Mouse (Mus musculus): ENCODE data around the gene Entpd7. TPM values are rescaled to one million over a fixed set of nuclear protein-coding genes. Genes with fewer than 3 reads are reported as not detected.

Gene Entpd7
- polyA plus RNA-seq, 1 experiment from 2014 or later: 8.1 TPM

DNA sequence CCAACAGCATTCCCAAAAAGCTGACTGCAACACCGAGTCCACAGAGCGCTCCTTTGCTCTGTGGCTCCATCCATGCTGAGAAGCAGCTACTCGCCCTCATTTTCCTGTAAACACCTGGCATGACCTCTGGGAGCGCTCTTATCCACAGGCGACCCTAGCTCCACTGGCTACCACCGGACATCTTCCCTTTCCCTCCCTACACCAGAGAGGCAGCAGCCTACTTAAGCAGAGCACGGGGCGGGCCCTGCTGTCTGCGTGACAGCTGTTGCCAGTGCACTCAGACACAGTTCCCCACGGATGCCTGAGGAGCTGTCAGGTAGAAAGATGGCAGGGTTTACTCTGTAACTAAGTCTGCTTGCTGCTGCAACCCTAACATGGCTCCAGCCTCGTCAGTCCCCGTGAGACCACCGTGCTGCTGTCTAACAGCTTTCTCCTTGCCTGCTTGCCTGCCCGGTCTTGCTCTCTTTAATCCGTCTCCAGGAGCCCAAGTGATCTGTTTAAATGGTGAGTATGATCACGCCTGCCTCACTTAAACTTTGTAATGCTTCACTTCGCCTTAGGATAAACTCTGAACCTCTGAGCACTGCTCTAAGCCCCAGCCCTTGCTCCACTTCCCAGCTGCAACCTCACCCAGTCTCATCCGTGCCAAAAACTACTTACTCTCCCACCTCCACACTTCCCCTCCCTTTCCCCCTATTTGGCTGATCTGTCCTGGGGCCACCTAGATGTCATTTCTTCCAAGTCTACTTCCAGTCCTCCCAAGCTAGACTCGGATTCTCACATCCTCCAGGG, 27.1 kb upstream of the Entpd7 start:
- DNase-seq (ENCODE audit: low spot score): peak; percentile 45

DNA sequence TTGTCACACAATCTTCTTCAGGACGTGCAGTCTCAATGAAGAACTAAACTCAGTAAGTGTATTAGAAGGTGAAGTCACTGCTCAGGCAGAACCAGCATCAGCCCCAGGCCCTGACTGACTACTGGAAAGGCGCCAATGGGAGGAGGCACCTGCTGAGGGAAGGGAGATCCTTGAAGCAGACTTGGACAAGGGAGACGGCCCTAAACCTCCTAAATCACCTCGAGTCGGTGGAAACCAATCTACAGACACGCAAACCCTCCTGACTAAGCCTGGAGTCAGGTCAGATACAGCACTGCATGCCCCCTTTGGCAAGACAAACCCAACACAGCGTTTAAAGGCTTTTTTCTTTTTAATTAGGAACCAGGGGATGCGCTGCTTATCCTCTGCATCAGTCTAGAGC, 26.0 kb upstream of the Entpd7 start:
- Histone ChIP-seq H3K36me3 (ENCODE audit: control insufficient read depth, insufficient read depth, low read length) (peaks cover 8% of the 10 kb centered on the region; the same call in 1 of the 2 replicates), H3K4me3 (ENCODE audit: low read depth, low read length) (no peak overlapping the region), H3K27ac (replicated peaks) (no peak overlapping the region), H3K4me2 (replicated peaks; ENCODE audit: low read depth) (no peak overlapping the region), H3K27me3 (ENCODE audit: control insufficient read depth, insufficient read depth, low read length) (no peaks in the 10 kb centered on the region), H3K9me3 (ENCODE audit: control insufficient read depth, low read length) (no peaks in the 10 kb centered on the region), H3K4me1 (replicated peaks; ENCODE audit: control insufficient read depth, insufficient read depth) (no peaks in the 10 kb centered on the region), H3K9ac (ENCODE audit: low read length) (no peak overlapping the region)
- TF ChIP-seq EP300 (optimal IDR thresholded peaks at IDR 0.05): no peak
- no peak for ATAC-seq (ENCODE audit: low FRiP score, low TSS enrichment)
- DNase-seq (ENCODE audit: low spot score): no peak
- 70% methylated on average over 8 of the region's 8 CpGs for WGBS

More for the DNA sequence above, 27.1 kb upstream of the Entpd7 start:
- H3K27ac ChIP-seq (replicated peaks): no peak overlapping the region
- peak; percentile 23; the same call in 1 of the 2 replicates for ATAC-seq (ENCODE audit: low FRiP score, low TSS enrichment)
- no peak overlapping the region for H3K9ac ChIP-seq (ENCODE audit: low read length)
- H3K27me3 ChIP-seq (ENCODE audit: control insufficient read depth, insufficient read depth, low read length): no peaks in the 10 kb centered on the region
- WGBS: 34% methylated on average over 19 of the region's 19 CpGs
- no peak overlapping the region for H3K4me3 ChIP-seq (ENCODE audit: low read depth, low read length)
- no peak for TF ChIP-seq EP300 (optimal IDR thresholded peaks at IDR 0.05)
- TF ChIP-seq CTCF (IDR thresholded peaks at IDR 0.05; ENCODE audit: low read depth): peak; percentile 57
- H3K4me1 ChIP-seq (replicated peaks; ENCODE audit: control insufficient read depth, insufficient read depth): no peaks in the 10 kb centered on the region
- H3K36me3 ChIP-seq (ENCODE audit: control insufficient read depth, insufficient read depth, low read length): peaks cover 8% of the 10 kb centered on the region; the same call in 1 of the 2 replicates
- H3K9me3 ChIP-seq (ENCODE audit: control insufficient read depth, low read length): no peaks in the 10 kb centered on the region
- H3K4me2 ChIP-seq (replicated peaks; ENCODE audit: low read depth): no peak overlapping the region

DNA sequence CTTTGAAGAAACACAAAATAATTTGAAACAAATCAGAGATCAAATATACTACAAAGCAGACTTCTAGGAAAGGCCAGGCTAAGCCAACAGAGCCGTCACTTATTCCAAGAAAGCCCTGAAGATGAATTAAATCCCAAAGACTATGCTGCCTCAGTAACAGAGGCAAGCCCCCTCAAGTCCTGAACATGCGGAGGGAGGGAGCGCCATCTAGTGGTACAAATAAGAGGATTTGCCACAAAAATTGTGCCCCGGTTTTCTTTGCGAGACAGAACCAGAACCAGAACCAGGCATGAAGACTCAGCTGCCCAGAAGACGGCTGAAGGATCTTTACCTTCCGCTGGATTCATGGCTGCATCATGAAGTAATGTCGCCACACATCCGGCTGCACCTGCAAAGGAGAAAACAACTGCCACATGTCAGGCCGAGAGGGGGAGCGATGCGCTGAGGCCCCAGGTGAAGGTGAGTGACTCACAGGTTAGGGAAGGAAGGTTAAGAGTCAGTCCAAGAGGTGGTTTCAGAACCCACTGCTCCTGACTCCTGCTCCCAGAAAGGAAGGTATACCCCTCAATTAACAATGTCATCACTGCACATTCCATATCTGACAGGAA, 23.9 kb upstream of the Entpd7 start:
- H3K4me2 ChIP-seq (replicated peaks; ENCODE audit: low read depth): no peak overlapping the region
- ATAC-seq (ENCODE audit: low FRiP score, low TSS enrichment) (no peak), DNase-seq (ENCODE audit: low spot score) (no peak)
- TF ChIP-seq CTCF (IDR thresholded peaks at IDR 0.05; ENCODE audit: low read depth) (peak; percentile 89), EP300 (optimal IDR thresholded peaks at IDR 0.05) (no peak)
- no peak overlapping the region for H3K9ac ChIP-seq (ENCODE audit: low read length)
- H3K9me3 ChIP-seq (ENCODE audit: control insufficient read depth, low read length): no peaks in the 10 kb centered on the region
- no peaks in the 10 kb centered on the region for H3K27me3 ChIP-seq (ENCODE audit: control insufficient read depth, insufficient read depth, low read length)
- H3K4me1 ChIP-seq (replicated peaks; ENCODE audit: control insufficient read depth, insufficient read depth): no peaks in the 10 kb centered on the region
- peaks cover 8% of the 10 kb centered on the region; the same call in 1 of the 2 replicates for H3K36me3 ChIP-seq (ENCODE audit: control insufficient read depth, insufficient read depth, low read length)
- no peak overlapping the region for H3K27ac ChIP-seq (replicated peaks)
- 54% methylated on average over 12 of the region's 12 CpGs for WGBS
- H3K4me3 ChIP-seq (ENCODE audit: low read depth, low read length): no peak overlapping the region

DNA sequence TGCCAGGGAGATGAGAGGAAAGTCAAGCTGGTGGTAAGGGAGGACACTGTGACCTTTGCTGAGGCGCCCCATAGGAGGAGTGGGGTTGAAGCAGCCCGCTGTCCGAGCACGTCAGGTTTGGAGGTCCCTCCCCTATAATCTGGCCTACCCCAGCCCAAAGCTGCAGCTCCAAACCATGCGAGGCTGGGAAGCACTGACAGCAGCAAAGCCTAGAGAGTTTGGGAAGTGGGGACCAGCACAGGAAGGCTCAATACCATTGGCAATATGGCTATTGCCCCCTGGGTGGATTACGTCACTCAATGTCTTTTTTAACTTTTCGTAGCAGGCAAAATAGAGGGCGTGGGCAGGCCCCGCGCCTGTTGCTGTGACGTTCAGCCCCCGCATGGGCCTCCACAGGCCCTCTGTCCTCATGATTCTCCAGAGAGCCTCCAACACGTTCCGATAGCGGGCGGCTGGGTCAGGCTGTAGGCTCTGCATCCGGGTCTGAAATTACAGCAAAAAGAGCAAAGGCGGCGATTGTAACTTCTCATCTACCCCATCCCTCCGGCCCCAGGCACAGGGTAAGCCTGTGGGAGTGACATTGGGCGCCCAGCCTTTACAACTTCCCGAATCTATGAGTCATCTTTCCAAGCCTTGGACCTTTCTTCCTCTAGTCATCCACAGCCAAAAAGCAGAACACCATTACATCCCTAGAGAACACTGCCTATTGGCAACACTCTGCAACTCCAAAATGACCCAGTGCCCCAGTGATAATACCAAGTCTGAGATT, 22.6 kb upstream of the Entpd7 start:
- DNase-seq (ENCODE audit: low spot score) (no peak), ATAC-seq (ENCODE audit: low FRiP score, low TSS enrichment) (peak; percentile 22; the same call in 1 of the 2 replicates)
- H3K4me3 ChIP-seq (ENCODE audit: low read depth, low read length): no peak overlapping the region
- no peak overlapping the region for H3K4me2 ChIP-seq (replicated peaks; ENCODE audit: low read depth)
- TF ChIP-seq CTCF (IDR thresholded peaks at IDR 0.05; ENCODE audit: low read depth) (no peak), EP300 (optimal IDR thresholded peaks at IDR 0.05) (no peak)
- WGBS: 75% methylated on average over 22 of the region's 22 CpGs
- no peak overlapping the region for H3K9ac ChIP-seq (ENCODE audit: low read length)
- no peak overlapping the region for H3K27ac ChIP-seq (replicated peaks)
- H3K9me3 ChIP-seq (ENCODE audit: control insufficient read depth, low read length): no peaks in the 10 kb centered on the region
- no peaks in the 10 kb centered on the region for H3K4me1 ChIP-seq (replicated peaks; ENCODE audit: control insufficient read depth, insufficient read depth)
- peaks cover 8% of the 10 kb centered on the region; the same call in 1 of the 2 replicates for H3K36me3 ChIP-seq (ENCODE audit: control insufficient read depth, insufficient read depth, low read length)
- no peaks in the 10 kb centered on the region for H3K27me3 ChIP-seq (ENCODE audit: control insufficient read depth, insufficient read depth, low read length)

DNA sequence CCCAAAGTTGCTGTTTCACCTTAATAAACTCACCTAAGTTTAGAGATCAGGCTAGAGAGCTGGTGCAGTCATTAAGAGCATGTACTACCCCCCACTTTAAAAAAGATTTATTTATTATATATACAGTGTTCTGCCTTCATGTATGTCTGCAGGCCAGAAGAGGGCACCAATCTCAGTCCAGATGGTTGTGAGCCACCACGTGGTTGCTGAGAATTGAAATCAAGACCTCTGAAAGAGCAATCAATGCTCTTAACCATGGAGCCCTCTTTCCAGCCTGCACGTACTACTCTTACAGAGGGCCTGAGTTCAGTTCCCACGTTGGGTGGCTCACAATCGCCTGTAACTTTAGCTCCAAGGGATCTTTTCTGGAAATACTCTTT, 22.1 kb upstream of the Entpd7 start:
- Histone ChIP-seq H3K36me3 (ENCODE audit: control insufficient read depth, insufficient read depth, low read length) (peaks cover 8% of the 10 kb centered on the region; the same call in 1 of the 2 replicates), H3K27ac (replicated peaks) (no peak overlapping the region), H3K9me3 (ENCODE audit: control insufficient read depth, low read length) (no peaks in the 10 kb centered on the region), H3K4me3 (ENCODE audit: low read depth, low read length) (no peak overlapping the region), H3K4me1 (replicated peaks; ENCODE audit: control insufficient read depth, insufficient read depth) (no peaks in the 10 kb centered on the region), H3K27me3 (ENCODE audit: control insufficient read depth, insufficient read depth, low read length) (no peaks in the 10 kb centered on the region), H3K9ac (ENCODE audit: low read length) (no peak overlapping the region), H3K4me2 (replicated peaks; ENCODE audit: low read depth) (no peak overlapping the region)
- peak; percentile 62 for TF ChIP-seq CTCF (IDR thresholded peaks at IDR 0.05; ENCODE audit: low read depth)
- no peak for TF ChIP-seq EP300 (optimal IDR thresholded peaks at IDR 0.05)
- WGBS: 61% methylated on average over 4 of the region's 4 CpGs
- DNase-seq (ENCODE audit: low spot score): peak; percentile 42
- ATAC-seq (ENCODE audit: low FRiP score, low TSS enrichment): no peak
